Mouse (Mus musculus): ENCODE measurements around the gene Noa1. TPM values are rescaled to one million over a fixed set of nuclear protein-coding genes. Genes with fewer than 3 reads are reported as not detected.

Gene Noa1
- polyA plus RNA-seq, 1 experiment from 2014 or later, result 34.1 TPM

DNA sequence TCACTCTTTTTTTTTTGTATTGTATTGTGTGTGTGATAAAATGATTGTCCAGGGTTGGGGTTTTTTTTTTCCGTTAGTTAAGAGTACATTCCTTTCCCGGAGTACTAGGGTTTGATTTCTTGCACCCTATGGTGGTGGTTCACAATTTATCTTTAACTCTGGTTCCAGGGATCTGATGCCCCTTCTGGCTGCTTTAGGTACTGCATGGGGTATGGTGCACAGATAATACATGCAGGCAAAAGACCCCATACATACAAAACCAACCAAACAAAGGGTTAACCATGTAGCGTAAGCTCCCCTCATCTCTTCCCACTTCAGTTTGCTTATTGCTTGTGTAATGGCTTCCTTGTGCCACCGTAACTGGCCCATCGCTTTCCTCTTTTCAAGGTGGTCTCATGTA lies 33.9 kb downstream of the Noa1 start:
- Histone ChIP-seq H3K27ac (ENCODE audit: low read depth, low read length) (no peak overlapping the region), H3K9me3 (ENCODE audit: control insufficient read depth, low read length) (no peaks in the 10 kb centered on the region), H3K4me2 (no peak overlapping the region), H3K4me3 (ENCODE audit: low read depth, low read length) (no peak overlapping the region), H3K9ac (ENCODE audit: low read length) (no peak overlapping the region), H3K4me1 (ENCODE audit: control insufficient read depth, insufficient read depth, low read length) (no peaks in the 10 kb centered on the region), H3K27me3 (ENCODE audit: control insufficient read depth, insufficient read depth, low read length) (no peaks in the 10 kb centered on the region), H3K36me3 (ENCODE audit: control insufficient read depth, insufficient read depth, low read length) (peaks cover 34% of the 10 kb centered on the region)
- 87% methylated on average over 5 of the region's 5 CpGs for WGBS
- ATAC-seq (ENCODE audit: low FRiP score), result no peak
- peak; percentile 93 for DNase-seq (ENCODE audit: low spot score, missing footprints)

DNA sequence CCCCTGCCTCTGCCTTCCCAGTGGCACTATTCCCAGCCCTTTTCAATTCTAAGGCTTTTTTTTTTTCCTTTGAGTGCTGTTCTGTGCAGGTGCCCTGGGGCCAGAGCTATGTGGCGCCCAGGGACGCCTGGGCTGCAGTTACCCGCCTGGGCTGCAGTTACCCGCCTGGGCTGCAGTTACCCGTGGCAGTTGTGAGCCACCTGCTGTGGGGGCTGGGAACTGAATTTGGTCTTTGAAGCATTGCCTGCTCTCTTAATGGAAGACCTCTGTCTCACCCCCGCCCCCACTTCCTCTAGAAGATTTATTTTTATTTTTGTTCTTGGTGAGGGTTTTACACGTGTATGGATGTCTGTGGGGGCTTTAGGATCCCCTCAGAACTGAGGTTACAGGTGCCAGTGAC lies 36.7 kb downstream of the Noa1 start:
- H3K4me2 ChIP-seq, result no peak overlapping the region
- no peaks in the 10 kb centered on the region for H3K9me3 ChIP-seq (ENCODE audit: control insufficient read depth, low read length)
- H3K27me3 ChIP-seq (ENCODE audit: control insufficient read depth, insufficient read depth, low read length), result no peaks in the 10 kb centered on the region
- H3K4me3 ChIP-seq (ENCODE audit: low read depth, low read length), result no peak overlapping the region
- DNase-seq (ENCODE audit: low spot score, missing footprints) (no peak), ATAC-seq (ENCODE audit: low FRiP score) (no peak)
- H3K36me3 ChIP-seq (ENCODE audit: control insufficient read depth, insufficient read depth, low read length), result peaks cover 35% of the 10 kb centered on the region
- no peaks in the 10 kb centered on the region for H3K4me1 ChIP-seq (ENCODE audit: control insufficient read depth, insufficient read depth, low read length)
- H3K9ac ChIP-seq (ENCODE audit: low read length), result no peak overlapping the region
- H3K27ac ChIP-seq (ENCODE audit: low read depth, low read length), result no peak overlapping the region
- 87% methylated on average over 7 of the region's 7 CpGs for WGBS

DNA sequence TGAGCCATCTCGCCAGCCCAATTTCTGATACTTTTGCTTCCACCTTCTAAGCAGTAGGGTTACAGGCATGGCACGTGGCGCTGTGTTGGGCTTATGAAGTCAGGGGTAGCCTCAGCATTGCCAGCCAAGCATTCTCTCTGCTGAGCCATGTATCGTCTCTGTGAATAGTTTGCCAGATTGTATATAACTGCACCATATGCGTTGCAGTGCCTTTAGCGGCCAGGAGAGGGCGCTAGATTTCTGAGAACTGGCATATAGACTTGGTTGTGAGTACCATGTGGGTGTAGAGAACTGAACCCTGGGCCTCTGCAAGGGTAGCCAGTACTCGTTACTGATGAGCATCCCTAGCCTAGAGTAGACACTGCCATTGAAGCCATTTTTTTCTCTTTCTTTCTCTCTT lies 40.5 kb downstream of the Noa1 start:
- WGBS, result 74% methylated on average over 8 of the region's 8 CpGs
- no peak for ATAC-seq (ENCODE audit: low FRiP score)
- Histone ChIP-seq H3K4me3 (ENCODE audit: low read depth, low read length) (no peak overlapping the region), H3K36me3 (ENCODE audit: control insufficient read depth, insufficient read depth, low read length) (peaks cover 20% of the 10 kb centered on the region), H3K9ac (ENCODE audit: low read length) (no peak overlapping the region), H3K27ac (ENCODE audit: low read depth, low read length) (no peak overlapping the region), H3K4me1 (ENCODE audit: control insufficient read depth, insufficient read depth, low read length) (peaks cover 8% of the 10 kb centered on the region; the same call in 1 of the 2 replicates), H3K27me3 (ENCODE audit: control insufficient read depth, insufficient read depth, low read length) (no peaks in the 10 kb centered on the region; the same call in 1 of the 2 replicates), H3K9me3 (ENCODE audit: control insufficient read depth, low read length) (no peaks in the 10 kb centered on the region), H3K4me2 (no peak overlapping the region)
- DNase-seq (ENCODE audit: low spot score, missing footprints), result peak; percentile 85

DNA sequence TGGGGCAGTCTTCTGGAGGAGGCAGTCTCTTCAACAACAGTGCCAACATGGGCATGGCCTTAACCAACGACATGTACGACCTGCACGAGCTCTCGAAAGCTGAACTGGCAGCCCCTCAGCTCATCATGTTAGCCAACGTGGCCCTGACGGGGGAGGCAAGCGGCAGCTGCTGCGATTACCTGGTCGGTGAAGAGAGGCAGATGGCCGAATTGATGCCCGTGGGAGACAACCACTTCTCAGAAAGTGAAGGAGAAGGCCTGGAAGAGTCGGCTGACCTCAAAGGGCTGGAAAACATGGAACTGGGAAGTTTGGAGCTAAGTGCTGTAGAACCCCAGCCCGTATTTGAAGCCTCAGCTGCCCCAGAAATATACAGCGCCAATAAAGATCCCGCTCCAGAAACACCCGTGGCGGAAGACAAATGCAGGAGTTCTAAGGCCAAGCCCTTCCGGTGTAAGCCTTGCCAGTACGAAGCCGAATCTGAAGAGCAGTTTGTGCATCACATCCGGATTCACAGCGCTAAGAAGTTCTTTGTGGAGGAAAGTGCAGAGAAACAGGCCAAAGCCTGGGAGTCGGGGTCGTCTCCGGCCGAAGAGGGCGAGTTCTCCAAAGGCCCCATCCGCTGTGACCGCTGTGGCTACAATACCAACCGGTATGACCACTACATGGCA lies 41.8 kb downstream of the Noa1 start:
- peaks cover 18% of the 10 kb centered on the region for H3K36me3 ChIP-seq (ENCODE audit: control insufficient read depth, insufficient read depth, low read length)

DNA sequence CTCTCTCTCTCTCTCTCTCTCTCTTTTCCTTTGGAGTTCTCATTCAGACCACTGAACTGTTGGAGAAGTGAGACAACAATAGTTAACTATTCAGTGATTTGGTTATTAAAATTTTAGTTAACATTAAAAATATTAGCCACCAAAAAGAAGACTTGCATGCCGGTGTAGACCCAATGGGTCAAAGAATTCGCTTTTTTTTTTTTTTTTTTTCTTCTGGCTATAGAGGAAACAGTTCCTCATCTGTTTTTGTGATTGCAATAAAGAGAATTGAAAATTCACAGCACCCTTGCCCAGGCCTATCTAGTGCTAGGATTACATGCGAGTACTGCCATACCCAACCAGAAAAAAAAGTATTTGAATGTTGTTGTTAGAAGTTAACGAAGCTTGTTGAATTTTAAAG lies 42.4 kb downstream of the Noa1 start:
- Histone ChIP-seq H3K9ac (ENCODE audit: low read length) (peak overlapping the region; percentile 93; the same call in 1 of the 2 replicates), H3K9me3 (ENCODE audit: control insufficient read depth, low read length) (no peaks in the 10 kb centered on the region), H3K36me3 (ENCODE audit: control insufficient read depth, insufficient read depth, low read length) (peaks cover 15% of the 10 kb centered on the region; the same call in 1 of the 2 replicates), H3K4me3 (ENCODE audit: low read depth, low read length) (peak overlapping the region; percentile 92), H3K4me2 (peak overlapping the region; percentile 68), H3K4me1 (ENCODE audit: control insufficient read depth, insufficient read depth, low read length) (peaks cover 8% of the 10 kb centered on the region; the same call in 1 of the 2 replicates), H3K27ac (ENCODE audit: low read depth, low read length) (no peak overlapping the region), H3K27me3 (ENCODE audit: control insufficient read depth, insufficient read depth, low read length) (peaks cover 6% of the 10 kb centered on the region; the same call in 1 of the 2 replicates)
- DNase-seq (ENCODE audit: low spot score, missing footprints) (no peak), ATAC-seq (ENCODE audit: low FRiP score) (no peak)
- WGBS, result 66% methylated on average over 4 of the region's 4 CpGs

More for the DNA sequence above, 41.8 kb downstream of the Noa1 start:
- no peaks in the 10 kb centered on the region for H3K9me3 ChIP-seq (ENCODE audit: control insufficient read depth, low read length)
- 96% methylated on average over 30 of the region's 30 CpGs for WGBS
- peaks cover 8% of the 10 kb centered on the region; the same call in 1 of the 2 replicates for H3K4me1 ChIP-seq (ENCODE audit: control insufficient read depth, insufficient read depth, low read length)
- no peak overlapping the region for H3K4me2 ChIP-seq
- peaks cover 6% of the 10 kb centered on the region; the same call in 1 of the 2 replicates for H3K27me3 ChIP-seq (ENCODE audit: control insufficient read depth, insufficient read depth, low read length)
- DNase-seq (ENCODE audit: low spot score, missing footprints), result no peak
- no peak overlapping the region for H3K9ac ChIP-seq (ENCODE audit: low read length)
- no peak overlapping the region for H3K27ac ChIP-seq (ENCODE audit: low read depth, low read length)
- H3K4me3 ChIP-seq (ENCODE audit: low read depth, low read length), result no peak overlapping the region
- ATAC-seq (ENCODE audit: low FRiP score), result no peak

DNA sequence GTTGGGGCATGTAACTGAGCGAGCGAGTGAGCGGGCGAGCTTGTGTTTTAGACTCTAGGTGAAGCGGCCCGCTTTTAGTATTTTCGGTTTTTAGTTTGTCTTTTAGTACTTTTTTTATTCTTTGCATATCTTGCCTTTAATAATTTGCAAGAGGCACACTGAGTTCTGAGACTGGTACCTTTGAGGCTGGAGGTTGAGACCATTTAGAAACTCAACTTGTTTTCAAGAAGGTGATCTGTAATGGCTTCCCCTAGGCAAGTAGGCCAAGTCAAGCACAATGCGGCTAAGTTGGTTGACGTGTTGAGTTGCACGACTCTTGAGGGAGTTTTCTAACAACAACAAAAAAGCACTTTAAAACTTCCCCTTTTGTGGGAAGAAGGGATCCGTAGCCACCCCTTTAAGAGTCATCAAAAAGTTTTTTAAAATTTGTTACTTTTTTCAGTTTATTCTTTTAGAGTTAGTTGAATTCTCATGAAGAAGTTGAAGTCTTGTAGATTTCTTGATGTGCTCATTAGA lies 42.9 kb downstream of the Noa1 start:
- peak; percentile 94 for DNase-seq (ENCODE audit: low spot score, missing footprints)
- Histone ChIP-seq H3K27ac (ENCODE audit: low read depth, low read length) (peak overlapping the region; percentile 83; the same call in 1 of the 2 replicates), H3K9me3 (ENCODE audit: control insufficient read depth, low read length) (no peaks in the 10 kb centered on the region), H3K4me2 (peak overlapping the region; percentile 68), H3K9ac (ENCODE audit: low read length) (peak overlapping the region; percentile 93), H3K4me1 (ENCODE audit: control insufficient read depth, insufficient read depth, low read length) (peaks cover 11% of the 10 kb centered on the region), H3K27me3 (ENCODE audit: control insufficient read depth, insufficient read depth, low read length) (peaks cover 6% of the 10 kb centered on the region; the same call in 1 of the 2 replicates), H3K4me3 (ENCODE audit: low read depth, low read length) (peak overlapping the region; percentile 92), H3K36me3 (ENCODE audit: control insufficient read depth, insufficient read depth, low read length) (peaks cover 12% of the 10 kb centered on the region; the same call in 1 of the 2 replicates)
- ATAC-seq (ENCODE audit: low FRiP score), result no peak
- 3% methylated on average over 11 of the region's 11 CpGs for WGBS

DNA sequence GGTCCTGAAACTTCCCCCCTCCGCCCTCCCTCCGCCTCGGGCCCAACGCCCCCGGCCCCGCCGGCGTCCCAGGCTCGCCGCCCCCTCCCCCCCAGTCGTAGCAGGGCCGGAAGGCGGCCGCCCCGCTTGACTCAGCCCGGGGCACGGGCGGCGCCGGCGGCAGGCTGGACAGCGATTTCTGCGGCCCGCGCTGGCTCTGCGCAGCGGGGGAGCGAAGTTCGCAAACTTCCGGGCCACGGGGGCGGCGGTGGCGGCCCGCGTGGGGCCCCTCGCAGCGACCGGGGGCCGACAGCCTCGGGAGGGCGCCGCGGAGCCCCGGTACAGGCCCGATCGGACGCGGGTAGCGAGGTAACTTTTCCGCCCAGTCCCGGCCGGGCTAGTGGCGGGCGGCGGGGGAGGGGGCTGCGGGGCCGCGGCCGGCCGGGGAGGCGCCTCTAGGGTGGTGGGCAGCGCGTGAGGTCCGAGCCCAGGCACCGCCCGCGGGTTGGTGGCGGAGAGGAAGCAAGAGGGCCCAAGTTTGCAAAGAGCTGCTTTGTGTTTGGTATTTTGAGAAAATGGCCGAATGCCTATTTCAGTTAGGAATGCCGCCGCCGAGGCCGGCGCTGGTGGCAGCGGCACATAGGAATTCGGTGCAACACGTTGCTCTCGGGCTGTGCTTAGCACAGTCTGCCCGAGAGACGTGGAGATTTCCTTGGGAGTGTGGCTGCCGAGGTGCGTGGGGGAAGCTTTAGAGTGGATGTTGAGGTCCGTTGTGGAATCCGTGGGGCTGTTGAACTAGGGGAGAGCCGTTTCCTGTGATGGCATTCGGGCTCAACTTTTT lies 43.6 kb downstream of the Noa1 start:
- peaks cover 12% of the 10 kb centered on the region; the same call in 1 of the 2 replicates for H3K36me3 ChIP-seq (ENCODE audit: control insufficient read depth, insufficient read depth, low read length)
- H3K4me2 ChIP-seq, result peak overlapping the region; percentile 68
- H3K9ac ChIP-seq (ENCODE audit: low read length), result peak overlapping the region; percentile 93
- H3K27ac ChIP-seq (ENCODE audit: low read depth, low read length), result peak overlapping the region; percentile 83
- ATAC-seq (ENCODE audit: low FRiP score) (peak; percentile 61), DNase-seq (ENCODE audit: low spot score, missing footprints) (peak; percentile 98)
- H3K27me3 ChIP-seq (ENCODE audit: control insufficient read depth, insufficient read depth, low read length), result peaks cover 6% of the 10 kb centered on the region; the same call in 1 of the 2 replicates
- peaks cover 14% of the 10 kb centered on the region for H3K4me1 ChIP-seq (ENCODE audit: control insufficient read depth, insufficient read depth, low read length)
- peak overlapping the region; percentile 92 for H3K4me3 ChIP-seq (ENCODE audit: low read depth, low read length)
- under 1% methylated on average over 61 of the region's 87 CpGs for WGBS
- H3K9me3 ChIP-seq (ENCODE audit: control insufficient read depth, low read length), result no peaks in the 10 kb centered on the region

DNA sequence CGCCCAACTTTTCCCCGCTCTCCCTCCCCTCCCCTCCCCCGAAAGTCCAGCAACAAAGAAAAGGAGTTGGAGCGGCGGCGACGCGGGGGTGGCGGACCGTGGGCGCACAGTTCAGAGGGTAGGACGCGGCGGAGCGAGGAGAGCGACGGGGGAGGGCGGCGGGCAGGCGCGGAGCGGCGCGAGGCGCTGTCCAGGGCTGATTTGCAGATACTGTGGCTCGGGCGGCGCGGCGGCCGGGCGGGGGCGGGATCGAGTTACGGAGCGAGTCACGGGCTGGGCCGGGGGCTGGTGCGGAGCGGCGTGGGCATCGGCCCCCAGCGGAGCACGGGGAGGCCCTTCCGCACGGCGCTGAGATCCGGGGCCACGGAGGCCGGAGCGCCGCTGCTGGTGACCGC lies 44.2 kb downstream of the Noa1 start:
- peaks cover 6% of the 10 kb centered on the region; the same call in 1 of the 2 replicates for H3K27me3 ChIP-seq (ENCODE audit: control insufficient read depth, insufficient read depth, low read length)
- WGBS, result under 1% methylated on average over 40 of the region's 53 CpGs
- peak overlapping the region; percentile 68 for H3K4me2 ChIP-seq
- DNase-seq (ENCODE audit: low spot score, missing footprints) (peak; percentile 96), ATAC-seq (ENCODE audit: low FRiP score) (peak; percentile 83)
- H3K9me3 ChIP-seq (ENCODE audit: control insufficient read depth, low read length), result no peaks in the 10 kb centered on the region
- H3K27ac ChIP-seq (ENCODE audit: low read depth, low read length), result peak overlapping the region; percentile 83
- peaks cover 14% of the 10 kb centered on the region for H3K4me1 ChIP-seq (ENCODE audit: control insufficient read depth, insufficient read depth, low read length)
- H3K9ac ChIP-seq (ENCODE audit: low read length), result peak overlapping the region; percentile 93
- H3K4me3 ChIP-seq (ENCODE audit: low read depth, low read length), result peak overlapping the region; percentile 92
- H3K36me3 ChIP-seq (ENCODE audit: control insufficient read depth, insufficient read depth, low read length), result peaks cover 8% of the 10 kb centered on the region; the same call in 1 of the 2 replicates
